Mouse (Mus musculus): ENCODE results near the gene Zfp87. TPM values are rescaled to one million over a fixed set of nuclear protein-coding genes. Genes with fewer than 3 reads are reported as not detected.

Gene Zfp87
- polyA plus RNA-seq (2012; fragmentation: generic; extraction: Trizol): 18.0 TPM

GRCm38 (mm10) chr13:67525753-67526410 lies at the start of gene Zfp87, which contains the start of gene Gm26965:
Gene Zfp87 (minus strand): TSS chr13:67526177.
Gene Gm26965 (minus strand): TSS chr13:67526151.
- Histone ChIP-seq H3K36me3 (ENCODE audit: control insufficient read depth, insufficient read depth) (peaks cover 1% of the 10 kb centered on the region), H3K27me3 (ENCODE audit: control insufficient read depth, insufficient read depth, insufficient read length) (no peaks in the 10 kb centered on the region), H3K4me3 (peak within 1 kb of the TSS; percentile 47), H3K4me2 (ENCODE audit: low read depth) (peak within 1 kb of the TSS; percentile 72), H3K79me2 (ENCODE audit: control insufficient read depth, insufficient read depth) (peaks cover 29% of the 10 kb centered on the region), H3ac (ENCODE audit: control insufficient read depth, insufficient read length) (peak within 1 kb of the TSS; percentile 36)
- TF ChIP-seq REST (IDR thresholded peaks at IDR 0.05; ENCODE audit: insufficient read depth, insufficient read length): no peak
- TF ChIP-seq POLR2A (IDR thresholded peaks at IDR 0.05; ENCODE audit: insufficient read length, low read depth): peak; percentile 75
- TF ChIP-seq TCF3 (IDR thresholded peaks at IDR 0.05; ENCODE audit: insufficient read length, low read depth): no peak
- no peak for TF ChIP-seq CEBPB (IDR thresholded peaks at IDR 0.05; ENCODE audit: insufficient read depth, poor library complexity, severe bottlenecking)
- TF ChIP-seq SRF (IDR thresholded peaks at IDR 0.05; ENCODE audit: control insufficient read depth, insufficient read length, low read depth): no peak
- peak; percentile 79 for TF ChIP-seq POLR2AphosphoS2 (IDR thresholded peaks at IDR 0.05; ENCODE audit: insufficient read length, low read depth)
- TF ChIP-seq MYOG (IDR thresholded peaks at IDR 0.05; ENCODE audit: control insufficient read depth in 1 of 3, insufficient read depth in 1 of 3, insufficient read length in 2 of 3, low read depth in 2 of 3): peak in 1 of 3 experiments; percentile 5

- Histone ChIP-seq H3K79me2 (ENCODE audit: control insufficient read depth, insufficient read depth) (no peaks in the 10 kb centered on the region), H3K27me3 (ENCODE audit: control insufficient read depth, insufficient read depth, insufficient read length) (no peaks in the 10 kb centered on the region), H3K4me2 (ENCODE audit: low read depth) (no peak overlapping the region), H3K4me3 (no peak overlapping the region), H3K36me3 (ENCODE audit: control insufficient read depth, insufficient read depth) (no peaks in the 10 kb centered on the region), H3ac (ENCODE audit: control insufficient read depth, insufficient read length) (no peak overlapping the region)
- no peak for TF ChIP-seq CEBPB (IDR thresholded peaks at IDR 0.05; ENCODE audit: insufficient read depth, poor library complexity, severe bottlenecking)
- TF ChIP-seq SRF (IDR thresholded peaks at IDR 0.05; ENCODE audit: control insufficient read depth, insufficient read length, low read depth): no peak
- no peak for TF ChIP-seq MYOG (IDR thresholded peaks at IDR 0.05; ENCODE audit: control insufficient read depth in 1 of 3, insufficient read depth in 1 of 3, insufficient read length in 2 of 3, low read depth in 2 of 3)
- no peak for TF ChIP-seq POLR2AphosphoS2 (IDR thresholded peaks at IDR 0.05; ENCODE audit: insufficient read length, low read depth)
- TF ChIP-seq TCF3 (IDR thresholded peaks at IDR 0.05; ENCODE audit: insufficient read length, low read depth): no peak
- no peak for TF ChIP-seq TCF12 (IDR thresholded peaks at IDR 0.05; ENCODE audit: insufficient read depth, poor library complexity, severe bottlenecking)
- no peak for TF ChIP-seq REST (IDR thresholded peaks at IDR 0.05; ENCODE audit: insufficient read depth, insufficient read length)
- TF ChIP-seq MYOD1 (IDR thresholded peaks at IDR 0.05; ENCODE audit: control insufficient read depth in 1 of 3, insufficient read length in 2 of 3, low read depth in 2 of 3): no peak
- no peak for TF ChIP-seq USF1 (IDR thresholded peaks at IDR 0.05; ENCODE audit: low read depth)
- no peak for TF ChIP-seq MAX (IDR thresholded peaks at IDR 0.05; ENCODE audit: low read depth)
- no peak for TF ChIP-seq POLR2A (IDR thresholded peaks at IDR 0.05; ENCODE audit: insufficient read length, low read depth)
- TF ChIP-seq E2F4 (IDR thresholded peaks at IDR 0.05; ENCODE audit: insufficient read depth): no peak
These were observed 46.7 kb upstream of the Zfp87 start for GRCm38 (mm10) chr13:67572591-67573189.

DNA sequence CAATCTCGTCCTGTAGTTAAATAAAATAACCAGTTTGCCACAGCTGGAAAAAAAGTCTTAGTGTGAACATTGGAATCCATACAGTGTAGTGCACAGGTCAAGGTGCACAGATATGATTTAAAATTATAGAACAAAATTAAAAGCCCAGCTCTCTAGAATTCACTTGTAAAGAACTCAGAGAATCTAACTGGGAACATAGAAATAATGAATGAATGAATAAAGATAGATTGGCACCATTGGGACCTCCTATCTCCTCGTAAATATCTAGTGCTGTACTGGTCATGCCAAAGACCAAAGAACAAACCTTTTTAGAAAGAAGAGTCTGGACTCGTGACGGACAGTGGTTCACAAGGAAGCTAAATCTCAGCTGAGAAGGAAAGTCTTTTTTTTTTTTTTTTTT lies 27.8 kb upstream of the Zfp87 start, which contains the start of gene Zfp748:
Gene Zfp748 (minus strand): TSS at position 101 of the 400 bp plus-strand sequence.
- peaks cover 37% of the 10 kb centered on the region for H3K79me2 ChIP-seq (ENCODE audit: control insufficient read depth, insufficient read depth)
- H3K27me3 ChIP-seq (ENCODE audit: control insufficient read depth, insufficient read depth, insufficient read length): no peaks in the 10 kb centered on the region
- no peak for TF ChIP-seq MAX (IDR thresholded peaks at IDR 0.05; ENCODE audit: low read depth)
- TF ChIP-seq E2F4 (IDR thresholded peaks at IDR 0.05; ENCODE audit: insufficient read depth): no peak
- TF ChIP-seq CEBPB (IDR thresholded peaks at IDR 0.05; ENCODE audit: insufficient read depth, poor library complexity, severe bottlenecking): no peak
- no peak for TF ChIP-seq SRF (IDR thresholded peaks at IDR 0.05; ENCODE audit: control insufficient read depth, insufficient read length, low read depth)
- no peak for TF ChIP-seq POLR2A (IDR thresholded peaks at IDR 0.05; ENCODE audit: insufficient read length, low read depth)
- peak within 1 kb of the TSS; percentile 83 for H3K4me2 ChIP-seq (ENCODE audit: low read depth)
- H3K36me3 ChIP-seq (ENCODE audit: control insufficient read depth, insufficient read depth): no peaks in the 10 kb centered on the region
- peak within 1 kb of the TSS; percentile 90 for H3ac ChIP-seq (ENCODE audit: control insufficient read depth, insufficient read length)
- peak within 1 kb of the TSS; percentile 68 for H3K4me3 ChIP-seq

GRCm38 (mm10) chr13:67552505-67553346 lies 26.7 kb upstream of the Zfp87 start:
- Histone ChIP-seq H3K36me3 (ENCODE audit: control insufficient read depth, insufficient read depth) (no peaks in the 10 kb centered on the region), H3K4me2 (ENCODE audit: low read depth) (peak overlapping the region; percentile 83), H3K4me3 (peak overlapping the region; percentile 68), H3K27me3 (ENCODE audit: control insufficient read depth, insufficient read depth, insufficient read length) (no peaks in the 10 kb centered on the region), H3K79me2 (ENCODE audit: control insufficient read depth, insufficient read depth) (peaks cover 43% of the 10 kb centered on the region), H3ac (ENCODE audit: control insufficient read depth, insufficient read length) (peak overlapping the region; percentile 90)
- TF ChIP-seq POLR2A (IDR thresholded peaks at IDR 0.05; ENCODE audit: insufficient read length, low read depth) (peak; percentile 60), POLR2AphosphoS2 (IDR thresholded peaks at IDR 0.05; ENCODE audit: insufficient read length, low read depth) (peak; percentile 59), MYOG (IDR thresholded peaks at IDR 0.05; ENCODE audit: control insufficient read depth in 1 of 3, insufficient read depth in 1 of 3, insufficient read length in 2 of 3, low read depth in 2 of 3) (no peak)

Measured in myocyte (in vitro differentiated cells).